Mouse (Mus musculus) megakaryocyte-erythroid progenitor cell, adult 5-6 weeks (primary cell): ENCODE data around the gene Dcp1b. TPM values are rescaled to one million over a fixed set of nuclear protein-coding genes. Genes with fewer than 3 reads are reported as not detected.

Experiments
- ATAC-seq: replicated peaks from 2 replicates; pipeline ENCODE4 v1.8.0; 2016; ENCODE audit warnings: mild to moderate bottlenecking, inconsistent platforms; ENCODE audit not compliant: severe bottlenecking, poor library complexity, low FRiP score, low TSS enrichment
- total RNA-seq, 2 experiments: library from RNA; stranded (forward) in 1 of 2; stranded (reverse) in 1 of 2; fragments of 200-1000, 215-1000 nt in 1 of 2; fragments of >200 nt in 1 of 2; fragmentation: Nextera tagmentation in 1 of 2; gene quantifications; 2 replicates each; pipeline ENCODE4 v1.2.3; 2014 to 2017

Dcp1b gene
- 12.4 and 26.1 TPM in 2 replicates for total RNA-seq (2014; fragmentation: Nextera tagmentation)
- 9.7 and 11.9 TPM in 2 replicates for total RNA-seq (2017)

DNA sequence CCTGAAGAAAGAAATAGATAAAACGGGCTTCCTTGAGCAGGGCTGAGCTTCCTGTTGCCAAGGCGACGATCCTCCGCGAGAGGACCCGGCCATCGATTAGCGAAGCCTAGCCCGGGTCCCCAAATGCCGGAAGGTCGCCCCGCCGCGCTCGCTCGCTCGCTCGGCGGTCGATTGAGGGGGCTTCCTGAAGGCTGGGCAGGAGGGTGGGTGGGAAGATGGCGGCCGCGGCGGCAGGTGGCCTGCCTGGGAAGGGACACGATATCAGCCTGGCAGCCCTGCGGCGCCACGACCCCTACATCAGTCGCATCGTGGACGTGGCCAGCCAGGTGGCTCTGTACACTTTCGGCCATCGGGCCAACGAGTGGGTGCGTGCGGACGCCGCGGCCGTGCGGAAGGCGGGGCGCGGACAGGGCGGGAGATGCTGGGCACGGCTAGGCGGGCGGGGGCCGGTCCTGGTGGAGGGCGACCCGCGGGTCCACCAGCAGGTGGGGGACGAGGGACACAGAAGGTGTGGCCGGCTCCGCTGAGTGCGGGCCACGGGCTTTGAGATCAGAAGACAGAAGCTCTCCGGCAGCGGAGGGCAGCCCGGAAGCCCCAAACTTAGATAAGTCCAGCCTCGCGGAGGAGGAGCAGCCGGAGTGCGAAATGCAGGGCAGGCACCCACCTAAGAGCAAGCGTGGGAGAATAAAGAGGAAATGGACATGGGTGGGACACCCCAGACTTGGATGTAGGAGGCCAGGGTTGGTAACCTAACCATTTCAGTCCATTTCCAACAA, at the start of gene Dcp1b:
TSS of gene Dcp1b (plus strand) at position 176 of the 776 bp plus-strand sequence.
- ATAC-seq = peak; percentile 91

DNA sequence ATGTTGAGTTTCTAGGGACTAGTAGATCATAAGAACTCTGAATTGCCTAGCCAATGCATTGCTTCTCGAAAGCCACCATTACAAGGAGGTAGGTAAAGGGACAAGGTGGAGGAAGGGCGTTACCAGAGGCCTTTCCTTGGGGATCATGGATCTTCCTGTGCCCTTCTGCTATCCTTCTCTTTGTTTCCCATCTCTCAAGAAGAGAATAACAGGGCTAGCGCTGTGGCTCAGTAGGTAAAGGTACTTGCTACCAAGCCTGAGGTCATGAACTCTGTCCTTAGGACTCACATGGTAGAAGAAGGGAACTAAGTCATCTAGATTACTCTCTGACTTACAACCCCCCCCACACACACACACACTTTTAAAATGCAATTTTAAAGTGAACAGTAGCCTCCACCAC, 48.1 kb upstream of the Dcp1b start:
- ATAC-seq = no peak

GRCm38 (mm10) chr6:119128076-119128475, 47.0 kb upstream of the Dcp1b start:
- no peak for ATAC-seq

GRCm38 (mm10) chr6:119128521-119128920, 46.5 kb upstream of the Dcp1b start:
- no peak for ATAC-seq

DNA sequence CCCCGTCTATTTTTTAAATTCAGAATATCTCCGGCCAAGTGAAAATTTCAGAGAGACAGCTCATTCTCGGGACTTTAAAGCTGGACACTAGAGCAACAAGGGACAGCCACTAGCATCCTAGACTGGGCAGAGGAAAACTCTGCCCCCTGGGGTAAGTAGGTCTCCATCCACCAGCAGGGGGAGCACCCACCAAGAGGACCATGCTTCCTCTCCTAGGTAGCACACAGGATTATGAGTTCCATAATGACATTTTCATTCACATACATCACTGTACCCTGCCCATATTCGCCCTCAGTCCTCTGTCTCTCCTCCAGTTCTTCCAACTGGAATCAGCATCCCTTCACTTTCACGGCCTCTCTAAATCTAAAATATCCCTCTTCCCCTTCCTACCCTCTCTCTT, 45.4 kb upstream of the Dcp1b start:
- ATAC-seq = peak; percentile 80

DNA sequence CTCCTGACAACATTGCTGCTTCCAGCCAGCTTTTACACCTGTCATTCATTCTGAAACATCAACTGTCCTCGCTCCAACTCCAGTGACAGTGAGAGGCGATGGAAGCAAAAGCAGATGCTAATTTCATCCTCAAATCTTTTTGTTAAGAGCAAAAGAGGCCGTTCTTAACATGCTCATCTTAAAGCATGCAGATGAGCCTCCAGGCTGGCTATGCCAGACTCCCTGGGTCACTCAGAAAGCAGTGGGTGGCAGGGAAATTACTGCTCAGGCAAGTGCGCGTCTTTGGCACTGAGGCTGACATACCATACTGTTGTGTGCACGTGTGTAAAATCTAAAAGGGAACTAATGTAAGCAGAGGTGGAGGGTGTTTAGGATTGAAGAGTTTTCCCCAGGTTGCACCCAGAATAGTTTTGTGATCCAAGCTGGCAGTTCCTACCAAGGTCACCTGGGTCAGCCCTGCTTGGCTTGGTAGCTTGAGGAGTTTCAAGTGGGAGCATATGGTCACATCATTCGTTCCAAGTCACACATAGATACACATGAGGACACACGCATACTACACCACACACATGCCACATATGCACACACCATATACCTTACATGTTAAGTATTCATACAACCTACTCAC, 42.8 kb upstream of the Dcp1b start:
- ATAC-seq = no peak

- no peak for ATAC-seq
These were observed 42.2 kb upstream of the Dcp1b start for GRCm38 (mm10) chr6:119132863-119133262.

GRCm38 (mm10) chr6:119137768-119138167, 37.3 kb upstream of the Dcp1b start:
- ATAC-seq = no peak

- ATAC-seq = no peak
These were observed 35.5 kb upstream of the Dcp1b start for GRCm38 (mm10) chr6:119139561-119139960.

GRCm38 (mm10) chr6:119145109-119145508, 29.9 kb upstream of the Dcp1b start:
- ATAC-seq = no peak

- no peak for ATAC-seq
These were observed 9.4 kb upstream of the Dcp1b start for GRCm38 (mm10) chr6:119165677-119166076.

DNA sequence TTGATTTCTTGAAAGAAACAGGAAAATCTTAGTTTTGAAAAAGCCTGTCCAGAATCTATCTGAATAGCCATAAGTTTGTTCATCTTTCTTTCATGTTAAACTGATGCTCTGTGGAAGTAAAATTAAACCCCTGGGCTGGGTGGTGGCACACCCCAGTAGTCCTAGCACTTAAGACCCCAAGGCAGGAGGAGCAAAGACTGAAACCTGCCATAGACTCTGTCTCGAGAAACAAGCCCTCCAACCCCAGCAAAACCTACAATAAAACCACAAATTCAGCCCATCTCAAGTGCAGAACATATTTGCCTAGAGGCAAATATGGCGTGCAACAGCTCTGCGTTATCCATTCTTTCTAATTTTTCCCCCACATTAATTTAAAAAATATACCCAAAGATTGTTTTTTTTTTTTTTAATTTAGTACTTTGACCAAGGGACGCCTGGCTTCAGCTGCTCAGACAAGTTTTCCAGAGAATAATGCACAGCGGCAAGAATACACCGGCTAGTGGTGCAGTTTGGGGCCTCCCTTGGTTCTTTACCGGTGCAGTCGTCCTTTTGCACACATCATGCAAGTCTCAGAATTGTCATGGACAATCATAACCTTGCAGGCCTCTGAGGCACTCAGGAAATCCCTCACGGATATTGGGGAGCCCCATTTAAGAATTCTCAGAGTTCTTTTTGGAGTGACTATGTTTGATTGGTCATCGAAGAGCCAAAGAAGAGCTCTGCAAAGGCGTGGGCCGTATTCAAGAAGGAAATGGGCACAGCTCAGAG, 562 bp upstream of the Dcp1b start:
- ATAC-seq = no peak; the same call in 1 of the 2 replicates

DNA sequence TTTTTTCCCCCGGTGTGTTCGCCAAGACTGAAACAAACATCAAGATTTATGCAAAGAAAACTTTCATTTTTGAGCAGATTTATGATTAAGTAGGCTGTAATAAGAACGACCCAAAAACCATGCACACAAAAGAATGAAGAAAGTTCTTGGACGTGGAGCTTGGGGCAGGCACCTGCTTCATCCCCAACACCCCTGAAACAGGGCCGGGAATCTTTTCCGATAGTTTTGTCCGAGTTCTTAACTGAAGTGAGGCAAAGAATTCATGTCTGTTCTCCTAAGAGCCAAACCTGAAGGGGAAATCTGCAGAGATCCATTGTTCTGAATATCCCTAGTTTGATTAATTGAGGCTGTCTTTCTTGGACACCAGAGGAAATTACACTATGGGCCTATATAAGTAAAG, 1.1 kb downstream of the Dcp1b start:
- ATAC-seq = no peak

DNA sequence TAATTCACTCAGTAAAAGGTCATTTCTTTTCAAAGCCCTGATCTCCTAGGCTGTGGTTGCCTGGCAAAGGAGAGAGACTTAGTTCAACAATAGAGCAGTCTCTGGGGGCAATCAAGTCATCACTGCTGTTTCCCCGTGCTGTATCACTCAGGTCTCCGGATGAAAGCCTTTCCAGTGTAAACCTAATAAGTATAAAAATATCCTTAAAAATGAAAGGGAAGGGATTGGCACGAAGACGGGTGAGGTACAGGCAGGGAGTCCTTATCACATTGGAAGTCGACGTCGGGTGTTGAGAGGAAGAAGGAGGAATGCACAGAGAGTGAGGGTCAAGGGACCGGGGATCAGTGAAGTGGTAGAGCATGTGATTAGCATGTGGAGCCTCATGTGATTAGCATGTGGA, 2.0 kb downstream of the Dcp1b start:
- ATAC-seq = no peak

DNA sequence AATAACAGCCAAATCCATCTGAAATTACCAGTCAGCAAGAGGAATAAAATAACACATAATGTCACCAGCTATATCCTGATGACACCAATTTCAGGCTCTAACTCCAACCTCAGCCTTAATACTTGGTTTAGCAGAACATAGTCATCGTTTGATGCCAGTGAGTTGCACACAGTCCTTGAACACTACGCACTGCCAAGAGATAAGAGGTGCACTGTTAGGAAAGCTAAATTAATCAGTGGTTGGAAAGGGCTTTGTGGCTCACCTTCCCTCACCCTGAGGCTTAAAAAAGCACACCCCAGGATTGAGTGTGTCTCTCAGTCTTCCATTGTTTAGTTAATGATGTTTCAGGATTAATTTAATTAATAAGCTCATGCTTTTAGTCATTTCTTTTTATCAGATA, 5.1 kb downstream of the Dcp1b start:
- ATAC-seq = no peak

DNA sequence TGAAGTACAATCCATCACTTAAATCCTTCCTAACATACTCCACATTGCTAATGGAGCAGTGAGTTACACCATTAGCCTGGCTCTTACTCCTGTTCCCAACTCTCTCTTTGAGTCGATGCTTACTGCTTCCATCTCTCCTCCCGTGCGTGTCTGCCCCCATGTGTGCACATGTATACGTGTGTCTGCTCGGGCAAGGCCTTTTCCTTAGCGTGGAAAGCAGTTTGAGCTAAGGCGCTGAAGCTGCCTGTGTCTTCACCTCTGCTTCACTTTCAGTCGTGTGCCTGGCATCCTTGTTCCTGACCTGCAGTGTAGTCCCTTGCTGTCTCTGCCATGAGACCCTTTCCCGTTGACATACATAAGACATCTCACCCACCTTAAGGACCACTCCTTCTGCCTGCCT, 7.2 kb downstream of the Dcp1b start:
- ATAC-seq = no peak

GRCm38 (mm10) chr6:119183781-119184180, 8.7 kb downstream of the Dcp1b start:
- no peak for ATAC-seq

DNA sequence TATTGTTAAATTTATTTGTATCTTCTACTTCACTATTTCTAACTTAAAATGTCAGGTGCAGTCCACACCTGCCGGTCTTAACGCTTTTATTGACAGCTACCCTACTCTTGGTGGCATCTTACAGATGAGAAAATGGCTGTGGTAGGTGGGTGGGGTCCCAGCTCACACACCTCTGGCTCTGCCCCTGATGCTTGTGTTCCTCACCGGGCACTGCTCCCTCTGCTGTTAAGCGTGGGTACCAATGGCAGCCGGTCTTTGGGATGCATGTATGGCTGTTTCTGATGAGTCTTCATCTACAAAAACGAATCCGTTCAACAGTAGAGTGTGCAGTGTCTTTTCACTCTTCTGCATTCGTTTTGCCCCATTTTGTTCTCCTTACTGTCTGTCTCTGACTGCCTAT, 11.6 kb downstream of the Dcp1b start:
- peak; percentile 71 for ATAC-seq

DNA sequence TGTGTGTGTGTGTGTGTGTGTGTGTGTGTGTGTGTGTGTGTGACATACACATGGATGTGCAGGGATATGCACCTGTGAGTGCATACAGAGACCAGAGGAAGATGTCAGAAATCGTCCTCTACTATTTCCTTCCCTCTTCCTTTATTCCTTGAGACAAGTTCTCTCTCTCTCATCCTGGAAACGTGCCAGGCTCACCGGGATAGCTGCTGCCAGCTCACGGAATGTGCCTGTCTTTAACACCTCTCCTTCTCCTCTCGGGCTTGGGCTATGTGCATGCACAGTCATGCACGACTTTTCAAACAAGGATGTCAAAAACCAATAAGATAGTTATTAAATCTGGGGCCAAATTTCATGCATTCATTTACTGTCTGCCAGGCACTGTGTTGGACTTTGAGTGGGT, 12.6 kb downstream of the Dcp1b start:
- no peak for ATAC-seq

- no peak for ATAC-seq
These were observed 16.4 kb downstream of the Dcp1b start for GRCm38 (mm10) chr6:119191478-119191877.
